In genomic region chr15:94372548-94372947, GRCm38 (mm10) we compare ENCODE assay signal across 12 mouse cellular contexts.
DNase-seq lines count a peak whose midpoint lies in the region; ATAC-seq and TF ChIP-seq lines count a peak whose summit lies in the region.
"Had no signal": no experiment of that assay in that cellular context is flagged by ENCODE, and none has a peak within 500 bp of the region (broad histone marks: within the 10 kb centered on the region; RNA-seq: fewer than 3 reads in every experiment).

No protein-coding gene starts in this region.

- H3K9ac ChIP-seq in forebrain, embryonic 14.5 days (ENCODE audit: low read length), result no peak overlapping the region
- no peak overlapping the region for H3K9ac ChIP-seq in forebrain, embryonic 16.5 days (replicated peaks; ENCODE audit: low read depth, low read length)
- H3K9ac ChIP-seq in MEL (ENCODE audit: control insufficient read depth, low read depth, low read length, poor library complexity, severe bottlenecking), result no peak overlapping the region
- H3K9ac ChIP-seq: hindbrain, embryonic 15.5 days; stomach, embryonic 15.5 days had no signal

- no peak for ATAC-seq in forebrain, embryonic 14.5 days
- ATAC-seq in forebrain, embryonic 16.5 days, result no peak

- peak; percentile 38 for DNase-seq in forebrain, embryonic 14.5 days (ENCODE audit: low spot score)
- peak in 1 of 2 experiments; percentile 27 for DNase-seq in layer of hippocampus, adult 2 months (ENCODE audit: low spot score in 2 of 2)
- DNase-seq in layer of hippocampus, postnatal 25 days (ENCODE audit: extremely low spot score in 1 of 2, low spot score in 1 of 2), result no peak
- peak; percentile 20 for DNase-seq in MEL (ENCODE audit: low read depth, low spot score)
- no peak for DNase-seq in cerebellum, adult 11 months
- DNase-seq in layer of hippocampus, postnatal 36 days, result no peak
- DNase-seq: cerebellum, adult 18-20 months had no signal

- no peak overlapping the region for H3K27ac ChIP-seq in forebrain, embryonic 14.5 days (ENCODE audit: low read depth, low read length)
- no peak overlapping the region for H3K27ac ChIP-seq in forebrain, embryonic 16.5 days (ENCODE audit: low read length)
- no peak overlapping the region for H3K27ac ChIP-seq in layer of hippocampus, adult 2 months
- H3K27ac ChIP-seq in MEL (ENCODE audit: control insufficient read depth, low read depth, low read length), result no peak overlapping the region
- H3K27ac ChIP-seq in embryonic fibroblast, embryonic 13.5 days (ENCODE audit: insufficient read depth, low read length), result no peak overlapping the region
- H3K27ac ChIP-seq: forebrain, embryonic 10.5 days; hindbrain, embryonic 15.5 days; stomach, embryonic 15.5 days had no signal

- H3K4me2 ChIP-seq in forebrain, embryonic 14.5 days (ENCODE audit: low read length), result no peak overlapping the region
- no peak overlapping the region for H3K4me2 ChIP-seq in forebrain, embryonic 16.5 days (ENCODE audit: low read length)
- H3K4me2 ChIP-seq: hindbrain, embryonic 15.5 days; stomach, embryonic 15.5 days had no signal

- no peak overlapping the region for H3K4me3 ChIP-seq in forebrain, embryonic 14.5 days (ENCODE audit: low read depth, low read length)
- H3K4me3 ChIP-seq in forebrain, embryonic 16.5 days (replicated peaks; ENCODE audit: low read length), result no peak overlapping the region
- no peak overlapping the region for H3K4me3 ChIP-seq in layer of hippocampus, adult 2 months
- H3K4me3 ChIP-seq in MEL (ENCODE audit: control insufficient read depth in 1 of 2, insufficient read depth in 1 of 2, low read depth in 2 of 2, low read length in 2 of 2), result no peak overlapping the region
- no peak overlapping the region for H3K4me3 ChIP-seq in embryonic fibroblast, embryonic 13.5 days (ENCODE audit: insufficient read depth, low read length)
- H3K4me3 ChIP-seq: forebrain, embryonic 10.5 days; hindbrain, embryonic 15.5 days; stomach, embryonic 15.5 days had no signal

- H3K36me3 ChIP-seq in forebrain, embryonic 14.5 days (ENCODE audit: control insufficient read depth, insufficient read depth, low read length), result no peaks in the 10 kb centered on the region
- no peaks in the 10 kb centered on the region for H3K36me3 ChIP-seq in forebrain, embryonic 16.5 days (ENCODE audit: control insufficient read depth, insufficient read depth)
- H3K36me3 ChIP-seq in MEL (ENCODE audit: control insufficient read depth in 1 of 2, insufficient read depth in 2 of 2, low read length in 2 of 2), result no peaks in the 10 kb centered on the region
- H3K36me3 ChIP-seq: hindbrain, embryonic 15.5 days; stomach, embryonic 15.5 days had no signal

- no peak for TF ChIP-seq EP300 in MEL (IDR thresholded peaks at IDR 0.05; ENCODE audit: low read depth in 1 of 2, low read length in 2 of 2)

- no peak for TF ChIP-seq POLR2A in MEL (IDR thresholded peaks at IDR 0.05; ENCODE audit: control insufficient read depth in 1 of 2, insufficient read depth in 1 of 2, low read depth in 1 of 2, low read length in 2 of 2, poor library complexity in 1 of 2)
- TF ChIP-seq POLR2A in embryonic fibroblast, embryonic 13.5 days (IDR thresholded peaks at IDR 0.05; ENCODE audit: low read depth, low read length), result no peak

- 85% methylated on average over 7 of the region's 7 CpGs for WGBS in forebrain, embryonic 14.5 days
- 79% methylated on average over 7 of the region's 7 CpGs for WGBS in forebrain, embryonic 16.5 days

- no peaks in the 10 kb centered on the region for H3K79me2 ChIP-seq in MEL (ENCODE audit: control insufficient read depth, insufficient read depth, low read length, poor library complexity)

- H3K9me3 ChIP-seq in forebrain, embryonic 14.5 days (replicated peaks; ENCODE audit: control insufficient read depth, low read length), result no peaks in the 10 kb centered on the region
- no peaks in the 10 kb centered on the region for H3K9me3 ChIP-seq in forebrain, embryonic 16.5 days (ENCODE audit: control insufficient read depth, low read length)
- no peaks in the 10 kb centered on the region for H3K9me3 ChIP-seq in MEL (replicated peaks; ENCODE audit: insufficient read depth, low read length)
- H3K9me3 ChIP-seq: forebrain, embryonic 10.5 days; hindbrain, embryonic 15.5 days; stomach, embryonic 15.5 days had no signal

- H3K27me3 ChIP-seq in forebrain, embryonic 14.5 days (replicated peaks; ENCODE audit: control insufficient read depth, insufficient read depth, low read length), result no peaks in the 10 kb centered on the region
- H3K27me3 ChIP-seq in forebrain, embryonic 16.5 days (replicated peaks; ENCODE audit: control insufficient read depth, insufficient read depth, low read length), result no peaks in the 10 kb centered on the region
- no peaks in the 10 kb centered on the region for H3K27me3 ChIP-seq in MEL (ENCODE audit: control insufficient read depth in 1 of 2, insufficient read depth in 2 of 2, low read length in 2 of 2)
- H3K27me3 ChIP-seq: hindbrain, embryonic 15.5 days; stomach, embryonic 15.5 days had no signal

- no peaks in the 10 kb centered on the region for H3K4me1 ChIP-seq in forebrain, embryonic 14.5 days (ENCODE audit: control insufficient read depth, insufficient read depth, low read length)
- H3K4me1 ChIP-seq in forebrain, embryonic 16.5 days (replicated peaks; ENCODE audit: control insufficient read depth, insufficient read depth, low read length), result no peaks in the 10 kb centered on the region
- no peaks in the 10 kb centered on the region for H3K4me1 ChIP-seq in MEL (ENCODE audit: control insufficient read depth in 1 of 2, insufficient read depth in 2 of 2, low read length in 2 of 2)
- no peaks in the 10 kb centered on the region for H3K4me1 ChIP-seq in embryonic fibroblast, embryonic 13.5 days (ENCODE audit: control insufficient read depth, insufficient read depth, low read length)
- H3K4me1 ChIP-seq: forebrain, embryonic 10.5 days; hindbrain, embryonic 15.5 days; stomach, embryonic 15.5 days had no signal

- TF ChIP-seq RAD21 in MEL (IDR thresholded peaks at IDR 0.05; ENCODE audit: low read depth, low read length), result peak; percentile 63

- peak; percentile 76 for TF ChIP-seq CTCF in layer of hippocampus, adult 2 months (conservative IDR thresholded peaks at IDR 0.05)
- TF ChIP-seq CTCF in MEL (IDR thresholded peaks at IDR 0.05 in 2 of 3, conservative IDR thresholded peaks at IDR 0.05 in 1 of 3; ENCODE audit: control insufficient read depth in 1 of 3, insufficient read depth in 1 of 3, low read depth in 2 of 3, low read length in 3 of 3, poor library complexity in 1 of 3, severe bottlenecking in 1 of 3), result peak in 1 of 3 experiments; percentile 56; a peak in 2 of 6 replicates
- TF ChIP-seq CTCF in embryonic fibroblast, embryonic 13.5 days (IDR thresholded peaks at IDR 0.05; ENCODE audit: borderline replicate concordance, insufficient read depth, low read length), result peak; percentile 13; the same call in 1 of the 2 replicates

TF ChIP-seq in MEL, 35 proteins besides CTCF, POLR2A, EP300 and RAD21:
- TF ChIP-seq ZMIZ1 (IDR thresholded peaks at IDR 0.05; ENCODE audit: low read depth, low read length), result no peak
- no peak for TF ChIP-seq MAFK (IDR thresholded peaks at IDR 0.05; ENCODE audit: borderline replicate concordance, low read depth, low read length)
- TF ChIP-seq SMC3 (IDR thresholded peaks at IDR 0.05; ENCODE audit: low read depth, low read length), result peak; percentile 66

Comparison
In these comparisons a context has a peak if more than half of its experiments do, and no peak if none do; other contexts are left out.
1. DNase-seq: peak in forebrain, embryonic 14.5 days (single experiment) and MEL (single experiment); none in layer of hippocampus, postnatal 25 days (0 of 2), cerebellum, adult 11 months (single experiment) and layer of hippocampus, postnatal 36 days (0 of 2).